Mouse (Mus musculus) midbrain, postnatal 0 days (tissue): ENCODE measurements around the gene Dpf2. TPM values are rescaled to one million over a fixed set of nuclear protein-coding genes. Genes with fewer than 3 reads are reported as not detected.
"Not testable (repeated sequence)": the region's sequence is repeated elsewhere in the genome, so short reads cannot be mapped to it uniquely, and the experiment has no call there.

Source experiments
- ATAC-seq: fragments of 200-750 bp; cut with Nextera tagmentation; 2 replicates; pipeline ENCODE4 v1.8.0; 2017; ENCODE audit warnings: moderate number of reproducible peaks, mild to moderate bottlenecking, moderate TSS enrichment, moderate library complexity; ENCODE audit not compliant: low FRiP score
- DNase-seq: peaks from one replicate; pipeline ENCODE4 v3.0.0-alpha.2; 2015; ENCODE audit warnings: low spot score
- H3K27ac ChIP-seq: fragments of 300-500 bp; sonication (generic); 2 replicates; pipeline ENCODE4 v1.5.1; 2014; ENCODE audit warnings: low read depth, mild to moderate bottlenecking, low read length, mixed read lengths
- H3K27me3 ChIP-seq: fragments of 300-500 bp; sonication (generic); 2 replicates; pipeline ENCODE4 v1.6.1; 2014; ENCODE audit warnings: low read length, control low read depth, mixed read lengths; ENCODE audit not compliant: insufficient read depth
- H3K36me3 ChIP-seq: fragments of 300-500 bp; sonication (generic); 2 replicates; pipeline ENCODE4 v1.6.1; 2014; ENCODE audit warnings: low read length, control low read depth, mixed read lengths; ENCODE audit not compliant: insufficient read depth
- H3K4me1 ChIP-seq: fragments of 300-500 bp; sonication (generic); 2 replicates; pipeline ENCODE4 v1.6.1; 2014; ENCODE audit warnings: mild to moderate bottlenecking, control low read depth, antibody characterized with exemption, low read length, mixed read lengths; ENCODE audit not compliant: insufficient read depth
- H3K4me2 ChIP-seq: fragments of 300-500 bp; sonication (generic); 2 replicates; pipeline ENCODE4 v1.6.1; 2014; ENCODE audit warnings: low read depth, mild to moderate bottlenecking, low read length, mixed read lengths; ENCODE audit not compliant: poor library complexity, severe bottlenecking
- H3K4me3 ChIP-seq: fragments of 300-500 bp; sonication (generic); 2 replicates; pipeline ENCODE4 v1.5.1; 2014; ENCODE audit warnings: low read depth, mild to moderate bottlenecking, low read length, moderate library complexity
- H3K9ac ChIP-seq: fragments of 300-500 bp; sonication (generic); replicated peaks from 2 replicates; pipeline ENCODE4 v1.6.1; 2014; ENCODE audit warnings: mild to moderate bottlenecking, low read length, moderate library complexity, mixed read lengths; ENCODE audit not compliant: poor library complexity, severe bottlenecking
- H3K9me3 ChIP-seq: fragments of 300-500 bp; sonication (generic); 2 replicates; pipeline ENCODE4 v1.6.1; 2016; ENCODE audit warnings: low read length, control low read depth
- CTCF ChIP-seq: IDR thresholded peaks from 2 replicates; pipeline ENCODE4 v1.5.1; 2016; ENCODE audit warnings: antibody characterized with exemption, mild to moderate bottlenecking
- WGBS: fragments of 180-500 bp; shearing (Covaris S2); extraction: QIAGEN DNeasy Blood & Tissue Kit; methylation state at CpG from one replicate; pipeline ENCODE4 v1.1.7; 2014; 5-methylcytosine and 5-hydroxymethylcytosine counted together
- polyA plus RNA-seq: library from polyadenylated mRNA; unstranded; fragments of >200 nt; fragmentation: Nextera tagmentation; extraction: Ambion mirVana; gene quantifications from 2 replicates; pipeline ENCODE4 v1.2.1, GENCODE M21; 2015
- total RNA-seq: library from RNA; depleted of rRNA; stranded (reverse); fragments of >200 nt; gene quantifications from 2 replicates; pipeline ENCODE4 v1.2.3, GENCODE M21; 2014

The Dpf2 gene
- total and polyA plus RNA-seq, 2 experiments from 2014 or later, result 61.0 to 84.7 TPM

DNA sequence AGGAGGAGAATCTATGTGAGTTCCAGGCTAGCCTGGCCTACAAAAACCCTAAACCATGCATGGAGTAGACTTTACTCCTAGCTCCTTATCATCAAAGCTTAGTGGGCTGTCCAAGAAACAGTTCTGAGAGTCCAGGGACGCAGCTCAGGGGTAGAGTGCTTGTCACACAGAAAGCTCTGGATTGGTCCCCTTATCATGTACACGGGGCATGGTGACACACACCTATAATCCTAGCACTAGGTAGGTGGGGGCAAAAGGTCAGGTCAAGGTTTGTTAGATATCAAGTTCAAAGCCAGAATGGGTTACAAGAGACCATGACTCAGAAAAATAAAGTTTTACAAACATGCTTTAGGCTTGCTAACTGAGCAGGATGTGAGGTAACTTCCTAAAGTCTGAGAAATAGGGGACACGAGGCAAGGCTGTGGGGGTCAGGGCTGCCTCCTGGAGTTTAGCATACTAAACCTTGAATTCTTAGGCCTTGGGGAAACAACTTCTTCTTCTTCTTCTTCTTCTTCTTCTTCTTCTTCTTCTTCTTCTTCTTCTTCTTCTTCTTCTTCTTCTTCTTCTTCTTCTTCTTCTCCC is 25.5 kb downstream of the Dpf2 start:
- Histone ChIP-seq H3K4me3 (no peak overlapping the region), H3K27me3 (no peaks in the 10 kb centered on the region), H3K9ac (no peak overlapping the region), H3K4me1 (peaks cover 2% of the 10 kb centered on the region; the same call in 1 of the 2 replicates), H3K9me3 (no peaks in the 10 kb centered on the region), H3K4me2 (no peak overlapping the region), H3K27ac (no peak overlapping the region), H3K36me3 (0 out of 2 replicates have a peak, but pooled peaks cover 4% of the 10 kb centered on the region)
- DNase-seq (no peak), ATAC-seq (no peak)
- no peak for TF ChIP-seq CTCF
- 85% methylated on average over 3 of the region's 3 CpGs for WGBS

DNA sequence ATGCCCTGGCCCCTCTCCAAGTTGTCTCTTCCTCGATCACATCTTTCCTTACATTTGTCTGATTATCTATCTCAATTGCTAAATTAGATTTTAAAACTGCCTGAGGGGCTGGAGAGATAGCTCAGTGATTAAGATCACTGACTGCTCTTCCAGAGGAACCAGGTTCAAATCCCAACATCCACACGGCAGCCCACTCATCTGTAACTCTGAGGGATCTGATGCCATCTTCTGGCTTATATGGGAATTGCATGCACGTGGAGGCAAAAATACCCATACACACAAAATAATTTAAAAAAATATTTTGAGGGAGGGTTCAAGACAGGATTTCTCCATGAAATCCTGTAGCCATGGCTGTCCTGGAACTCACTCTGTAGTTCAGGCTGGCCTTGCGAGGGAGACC is 27.0 kb downstream of the Dpf2 start:
- ATAC-seq, result no peak
- Histone ChIP-seq H3K9me3 (no peaks in the 10 kb centered on the region), H3K27ac (no peak overlapping the region), H3K4me2 (no peak overlapping the region), H3K27me3 (no peaks in the 10 kb centered on the region), H3K4me3 (no peak overlapping the region), H3K4me1 (no peaks in the 10 kb centered on the region), H3K36me3 (no peaks in the 10 kb centered on the region), H3K9ac (no peak overlapping the region)
- DNase-seq, result no peak
- 57% methylated on average over 4 of the region's 4 CpGs for WGBS
- TF ChIP-seq CTCF, result peak; percentile 72

DNA sequence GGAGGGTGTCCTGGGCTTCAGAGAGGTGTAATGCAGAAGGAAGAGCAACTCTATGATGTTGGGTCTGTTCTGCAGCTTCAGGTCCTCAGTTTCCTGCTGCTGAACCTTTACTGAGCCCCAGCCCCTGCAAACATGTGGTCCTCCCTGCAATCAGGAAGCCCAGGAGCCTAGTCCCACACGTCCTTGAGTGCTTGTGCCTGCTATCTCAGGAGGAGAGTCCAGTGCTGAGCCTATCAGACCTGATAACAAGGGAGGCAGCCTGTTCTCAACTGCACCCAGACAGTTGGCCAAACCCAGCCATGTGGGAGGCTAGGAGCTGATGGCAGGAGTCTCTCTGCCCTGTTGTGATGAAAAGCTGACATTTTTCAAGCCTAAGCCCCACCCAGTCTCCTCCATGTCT is 28.9 kb downstream of the Dpf2 start:
- DNase-seq (no peak), ATAC-seq (no peak)
- no peaks in the 10 kb centered on the region for H3K36me3 ChIP-seq
- no peak overlapping the region for H3K27ac ChIP-seq
- H3K4me3 ChIP-seq, result no peak overlapping the region
- H3K4me1 ChIP-seq, result no peaks in the 10 kb centered on the region
- no peaks in the 10 kb centered on the region for H3K27me3 ChIP-seq
- WGBS, result 63% methylated on average over 1 of the region's 1 CpGs
- no peak overlapping the region for H3K9ac ChIP-seq
- no peak for TF ChIP-seq CTCF
- H3K9me3 ChIP-seq, result no peaks in the 10 kb centered on the region
- no peak overlapping the region for H3K4me2 ChIP-seq

DNA sequence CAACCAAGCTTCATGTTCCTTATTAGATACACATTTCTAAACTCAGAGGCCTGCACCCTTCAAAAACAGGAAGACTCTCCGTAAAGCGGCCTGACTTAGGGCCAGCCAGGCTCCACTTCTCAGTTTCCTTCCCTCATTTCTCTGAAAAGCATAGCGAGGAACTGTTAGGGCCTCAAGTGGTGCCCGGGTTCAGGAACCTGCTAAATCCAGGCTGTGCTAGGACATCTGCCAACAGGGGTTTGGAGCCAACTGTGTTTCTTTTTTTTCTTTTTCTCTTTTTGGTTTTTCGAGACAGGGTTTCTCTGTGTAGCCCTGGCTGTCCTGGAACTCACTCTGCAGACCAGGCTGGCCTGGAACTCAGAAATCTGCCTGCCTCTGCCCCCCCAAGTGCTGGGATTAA is 30.7 kb downstream of the Dpf2 start:
- H3K36me3 ChIP-seq, H3K9me3 ChIP-seq, H3K4me1 ChIP-seq, H3K27ac ChIP-seq, DNase-seq, H3K4me3 ChIP-seq, ATAC-seq, H3K9ac ChIP-seq, H3K4me2 ChIP-seq, H3K27me3 ChIP-seq: not testable (repeated sequence)
- WGBS, result 81% methylated on average over 5 of the region's 5 CpGs

DNA sequence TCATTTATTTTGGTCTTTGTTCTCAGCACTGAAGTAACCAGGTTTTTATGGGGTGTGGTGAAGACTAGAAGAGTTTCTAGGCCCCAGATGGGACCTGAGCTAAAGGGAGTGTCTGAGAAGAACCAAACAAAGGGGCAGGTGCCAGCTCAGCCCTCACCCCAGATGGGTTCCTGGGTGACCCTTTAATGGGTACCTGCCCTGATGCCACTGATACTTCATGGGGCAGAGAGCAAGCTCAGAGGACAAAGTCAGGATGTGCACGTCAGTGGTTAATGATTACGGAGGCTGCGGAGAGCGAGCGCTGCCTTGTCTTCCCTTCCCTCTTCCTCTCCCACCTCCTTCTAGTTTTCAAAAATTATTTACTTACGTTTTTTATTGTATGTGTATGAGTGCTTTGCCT is 31.7 kb downstream of the Dpf2 start:
- 94% methylated on average over 6 of the region's 6 CpGs for WGBS
- Histone ChIP-seq H3K36me3 (no peaks in the 10 kb centered on the region), H3K27me3 (no peaks in the 10 kb centered on the region), H3K4me1 (peaks cover 3% of the 10 kb centered on the region; the same call in 1 of the 2 replicates), H3K27ac (no peak overlapping the region), H3K9me3 (no peaks in the 10 kb centered on the region), H3K4me3 (no peak overlapping the region), H3K4me2 (no peak overlapping the region), H3K9ac (no peak overlapping the region)
- no peak for ATAC-seq
- TF ChIP-seq CTCF, result no peak
- DNase-seq, result no peak

DNA sequence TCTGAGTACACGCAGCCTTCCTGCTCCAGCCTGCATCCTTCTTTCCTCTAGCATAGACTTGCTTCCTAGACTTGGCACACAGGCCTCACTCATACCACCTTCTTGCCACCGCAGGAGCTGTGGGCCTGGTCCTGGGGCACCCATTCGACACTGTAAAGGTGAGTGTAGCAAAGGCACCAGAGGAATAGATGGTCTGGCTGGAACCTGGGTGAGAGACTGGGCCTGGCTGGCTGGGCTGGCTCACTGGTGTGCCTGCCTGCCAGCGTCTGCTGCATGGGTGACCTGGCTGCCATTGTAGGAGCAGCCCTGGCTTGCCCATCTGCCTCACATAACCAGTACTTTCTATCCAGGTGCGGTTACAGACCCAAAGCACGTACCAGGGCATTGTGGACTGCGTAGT is 33.1 kb downstream of the Dpf2 start:
- Histone ChIP-seq H3K27me3 (no peaks in the 10 kb centered on the region), H3K36me3 (no peaks in the 10 kb centered on the region), H3K9ac (no peak overlapping the region), H3K4me1 (peaks cover 3% of the 10 kb centered on the region; the same call in 1 of the 2 replicates), H3K27ac (no peak overlapping the region), H3K4me2 (no peak overlapping the region), H3K9me3 (no peaks in the 10 kb centered on the region), H3K4me3 (no peak overlapping the region)
- WGBS, result 95% methylated on average over 7 of the region's 7 CpGs
- ATAC-seq (no peak), DNase-seq (no peak)
- TF ChIP-seq CTCF, result no peak
